ENCODE assay signal across 17 mouse cellular contexts in genomic region chr3:97564588-97564987, GRCm38 (mm10).
"Had no signal": no experiment of that assay in that cellular context is flagged by ENCODE, and none has a peak within 500 bp of the region (broad histone marks: within the 10 kb centered on the region; RNA-seq: fewer than 3 reads in every experiment).

No protein-coding gene starts in this region.

- H3K9me3 ChIP-seq: liver, embryonic 15.5 days; megakaryocyte, embryonic 14.5 days; midbrain, embryonic 13.5 days; midbrain, embryonic 15.5 days; neural tube, embryonic 12.5 days; stomach, embryonic 15.5 days had no signal

- H3K4me3 ChIP-seq: liver, embryonic 15.5 days; megakaryocyte, embryonic 14.5 days; midbrain, embryonic 13.5 days; midbrain, embryonic 15.5 days; neural tube, embryonic 12.5 days; stomach, embryonic 15.5 days had no signal

- H3K4me2 ChIP-seq: liver, embryonic 15.5 days; midbrain, embryonic 11.5 days; midbrain, embryonic 13.5 days; midbrain, embryonic 15.5 days; neural tube, embryonic 12.5 days; stomach, embryonic 15.5 days had no signal

- H3K27me3 ChIP-seq: liver, embryonic 15.5 days; megakaryocyte, embryonic 14.5 days; midbrain, embryonic 13.5 days; midbrain, embryonic 15.5 days; neural tube, embryonic 12.5 days; stomach, embryonic 15.5 days had no signal

- DNase-seq: liver, postnatal 0 days; lung, adult 2 months; lung, postnatal 10 days; lung, postnatal 36 days; right cerebral cortex, postnatal 14 days; thymus, adult 18-20 months; thymus, postnatal 14 days; thymus, postnatal 36 days had no signal

- H3K36me3 ChIP-seq: midbrain, embryonic 15.5 days; stomach, embryonic 15.5 days had no signal

- ATAC-seq: liver, postnatal 0 days; midbrain, embryonic 15.5 days had no signal

- H3K27ac ChIP-seq: liver, embryonic 15.5 days; macrophage; midbrain, embryonic 13.5 days; midbrain, embryonic 15.5 days; neural tube, embryonic 12.5 days; stomach, embryonic 15.5 days; stomach, postnatal 0 days had no signal

- H3K9ac ChIP-seq: liver, embryonic 15.5 days; liver, postnatal 0 days; midbrain, embryonic 13.5 days; midbrain, embryonic 15.5 days; neural tube, embryonic 12.5 days; stomach, embryonic 15.5 days had no signal

- H3K4me1 ChIP-seq: liver, embryonic 15.5 days; megakaryocyte, embryonic 14.5 days; midbrain, embryonic 13.5 days; midbrain, embryonic 15.5 days; neural tube, embryonic 12.5 days; stomach, embryonic 15.5 days had no signal
